Mouse (Mus musculus): ENCODE measurements around the gene Ubl7. TPM values are rescaled to one million over a fixed set of nuclear protein-coding genes. Genes with fewer than 3 reads are reported as not detected.

Gene Ubl7
- total and polyA plus RNA-seq, 3 experiments, result 22.7 to 89.6 TPM; not detected in 1

DNA sequence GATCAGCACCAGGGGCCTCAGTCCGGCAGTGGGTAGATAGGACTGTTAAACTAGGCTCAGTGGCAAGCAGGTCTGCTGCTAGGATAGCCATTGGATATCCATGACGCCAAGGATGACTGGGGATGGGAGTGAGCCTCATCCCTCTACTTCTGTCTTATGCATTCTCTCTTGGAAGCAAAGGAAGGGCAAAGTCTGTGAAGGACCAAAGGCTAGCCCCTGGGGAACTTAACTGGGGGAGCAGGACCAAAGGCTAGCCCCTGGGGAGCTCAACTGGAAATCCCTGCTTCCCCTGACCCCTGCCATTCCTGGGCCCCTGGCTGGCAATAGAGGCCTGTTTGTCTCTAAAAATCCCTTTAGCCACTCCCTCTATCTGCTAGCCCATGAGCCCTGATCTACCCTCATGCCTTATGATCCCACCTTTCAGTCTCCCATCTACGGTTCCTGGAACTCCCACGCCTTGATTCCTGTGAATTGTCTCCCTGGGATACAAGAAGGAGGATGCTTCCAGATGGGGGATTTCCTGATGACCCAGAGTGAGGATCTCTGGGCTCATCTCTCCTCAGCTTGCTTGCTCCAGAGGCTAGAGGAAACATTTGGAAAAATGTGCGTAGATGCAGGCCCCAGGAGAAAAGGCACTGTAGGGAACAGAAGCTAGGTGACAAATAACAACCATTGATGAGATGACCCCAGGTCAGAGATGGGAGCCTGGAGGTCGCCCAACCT is 53.9 kb downstream of the Ubl7 start:
- Histone ChIP-seq H3K36me3 (ENCODE audit: control insufficient read depth in 1 of 2, insufficient read depth in 2 of 2, low read length in 2 of 2) (no peaks in the 10 kb centered on the region), H3K79me2 (ENCODE audit: control insufficient read depth, insufficient read depth, low read length, poor library complexity) (no peaks in the 10 kb centered on the region), H3K27ac (ENCODE audit: control insufficient read depth, low read depth, low read length) (no peak overlapping the region), H3K9ac (ENCODE audit: control insufficient read depth, low read depth, low read length, poor library complexity, severe bottlenecking) (no peak overlapping the region), H3K4me3 (ENCODE audit: control insufficient read depth in 1 of 2, insufficient read depth in 1 of 2, low read depth in 2 of 2, low read length in 2 of 2) (no peak overlapping the region), H3K4me1 (ENCODE audit: control insufficient read depth in 1 of 2, insufficient read depth in 2 of 2, low read length in 2 of 2) (no peaks in the 10 kb centered on the region), H3K9me3 (replicated peaks; ENCODE audit: insufficient read depth, low read length) (no peaks in the 10 kb centered on the region), H3K27me3 (ENCODE audit: control insufficient read depth in 1 of 2, insufficient read depth in 2 of 2, low read length in 2 of 2) (peaks cover 0 to 11% of the 10 kb centered on the region in 2 experiments)
- no peak for DNase-seq (ENCODE audit: low read depth, low spot score)
- no peak for TF ChIP-seq USF2 (IDR thresholded peaks at IDR 0.05; ENCODE audit: borderline replicate concordance in 1 of 2, insufficient read depth in 1 of 2, low read depth in 1 of 2, low read length in 2 of 2)
- no peak for TF ChIP-seq CHD2 (IDR thresholded peaks at IDR 0.05; ENCODE audit: low read length)
- TF ChIP-seq UBTF (IDR thresholded peaks at IDR 0.05; ENCODE audit: borderline replicate concordance, insufficient read depth, low read depth, low read length), result no peak
- TF ChIP-seq NRF1 (IDR thresholded peaks at IDR 0.05; ENCODE audit: insufficient read depth, low read depth, low read length, poor library complexity, severe bottlenecking), result no peak
- no peak for TF ChIP-seq RAD21 (IDR thresholded peaks at IDR 0.05; ENCODE audit: low read depth, low read length)
- TF ChIP-seq MEF2A (IDR thresholded peaks at IDR 0.05; ENCODE audit: extremely low read depth, insufficient replicate concordance, low read depth, low read length, poor library complexity, severe bottlenecking), result no peak
- TF ChIP-seq MAX (IDR thresholded peaks at IDR 0.05; ENCODE audit: low read length), result no peak
- TF ChIP-seq GATA1 (IDR thresholded peaks at IDR 0.05; ENCODE audit: low read depth, low read length), result no peak
- no peak for TF ChIP-seq KAT2A (conservative IDR thresholded peaks at IDR 0.05; ENCODE audit: low read depth, low read length)

DNA sequence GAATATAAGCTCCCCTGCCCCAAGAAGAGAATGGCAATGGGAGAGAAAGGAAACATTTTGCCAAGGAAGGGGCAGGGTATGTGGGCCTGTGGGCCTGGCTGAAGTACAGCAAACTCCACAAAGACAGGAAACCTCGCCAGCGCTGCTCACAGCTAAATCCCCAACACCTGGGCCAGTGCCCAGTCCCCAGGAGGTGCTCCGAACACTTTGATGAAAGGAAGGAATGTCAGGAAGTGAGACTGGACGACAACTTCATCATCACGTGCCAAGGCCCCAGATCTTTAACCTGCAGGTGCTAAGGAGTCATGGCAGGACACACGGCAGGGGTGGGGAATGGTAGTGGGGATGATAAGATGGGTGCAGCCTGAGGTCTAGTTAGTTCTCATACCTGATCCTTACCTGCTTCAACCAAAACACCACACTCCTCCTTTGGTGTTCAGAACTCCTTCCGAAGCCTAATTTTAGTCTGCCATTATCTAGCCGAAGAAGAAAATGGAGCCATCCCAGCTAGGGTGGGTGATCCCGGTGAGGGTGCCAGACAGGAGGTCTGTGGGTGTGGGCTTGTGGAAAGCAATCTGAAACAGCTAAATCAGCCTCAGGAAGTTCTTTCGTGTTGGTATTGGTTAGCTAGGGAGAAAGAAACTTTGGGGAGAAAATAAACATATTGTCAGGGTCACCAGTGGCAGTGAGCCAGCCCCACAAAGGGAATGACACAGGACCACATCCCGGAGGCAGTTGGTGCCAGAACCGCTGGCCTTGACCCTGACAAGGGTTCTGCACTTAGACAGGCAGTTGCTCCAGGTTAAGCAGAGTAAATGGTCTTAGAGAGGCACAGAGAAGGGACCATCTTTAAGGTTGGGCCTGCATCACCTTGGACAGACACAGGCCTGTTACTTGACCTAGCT is 54.8 kb downstream of the Ubl7 start:
- H3K27me3 ChIP-seq (ENCODE audit: control insufficient read depth in 1 of 2, insufficient read depth in 2 of 2, low read length in 2 of 2), result peaks cover 0 to 9% of the 10 kb centered on the region in 2 experiments

More for the DNA sequence above, 54.8 kb downstream of the Ubl7 start:
- TF ChIP-seq RAD21 (IDR thresholded peaks at IDR 0.05; ENCODE audit: low read depth, low read length) (no peak), USF1 (IDR thresholded peaks at IDR 0.05; ENCODE audit: low read depth, low read length) (no peak), ZC3H11A (IDR thresholded peaks at IDR 0.05; ENCODE audit: low read depth, low read length) (no peak), MXI1 (IDR thresholded peaks at IDR 0.05; ENCODE audit: low read depth, low read length) (no peak), BHLHE40 (IDR thresholded peaks at IDR 0.05; ENCODE audit: borderline replicate concordance, low read depth, low read length) (no peak), GATA1 (IDR thresholded peaks at IDR 0.05; ENCODE audit: low read depth, low read length) (no peak), ZKSCAN1 (IDR thresholded peaks at IDR 0.05; ENCODE audit: low read depth, low read length) (no peak), MAFK (IDR thresholded peaks at IDR 0.05; ENCODE audit: borderline replicate concordance, low read depth, low read length) (no peak), TBP (IDR thresholded peaks at IDR 0.05; ENCODE audit: low read depth, low read length) (no peak), EP300 (IDR thresholded peaks at IDR 0.05; ENCODE audit: low read depth in 1 of 2, low read length in 2 of 2) (no peak), CHD2 (IDR thresholded peaks at IDR 0.05; ENCODE audit: low read length) (no peak), RCOR1 (IDR thresholded peaks at IDR 0.05; ENCODE audit: low read depth, low read length) (no peak), ZNF384 (IDR thresholded peaks at IDR 0.05; ENCODE audit: low read depth, low read length) (no peak), JUND (IDR thresholded peaks at IDR 0.05; ENCODE audit: low read depth, low read length) (no peak), MYB (IDR thresholded peaks at IDR 0.05; ENCODE audit: low read depth, low read length) (no peak), MYC (IDR thresholded peaks at IDR 0.05; ENCODE audit: low read depth, low read length) (no peak), ELF1 (IDR thresholded peaks at IDR 0.05; ENCODE audit: low read depth, low read length) (no peak), POLR2A (IDR thresholded peaks at IDR 0.05; ENCODE audit: control insufficient read depth in 1 of 2, insufficient read depth in 1 of 2, low read depth in 1 of 2, low read length in 2 of 2, poor library complexity in 1 of 2) (no peak), E2F4 (IDR thresholded peaks at IDR 0.05; ENCODE audit: borderline replicate concordance, low read depth, low read length) (no peak)
- no peak overlapping the region for H3K4me3 ChIP-seq (ENCODE audit: control insufficient read depth in 1 of 2, insufficient read depth in 1 of 2, low read depth in 2 of 2, low read length in 2 of 2)
- H3K4me1 ChIP-seq (ENCODE audit: control insufficient read depth in 1 of 2, insufficient read depth in 2 of 2, low read length in 2 of 2), result no peaks in the 10 kb centered on the region
- no peak for DNase-seq (ENCODE audit: low read depth, low spot score)
- no peaks in the 10 kb centered on the region for H3K9me3 ChIP-seq (replicated peaks; ENCODE audit: insufficient read depth, low read length)
- no peak overlapping the region for H3K27ac ChIP-seq (ENCODE audit: control insufficient read depth, low read depth, low read length)
- no peaks in the 10 kb centered on the region for H3K79me2 ChIP-seq (ENCODE audit: control insufficient read depth, insufficient read depth, low read length, poor library complexity)
- no peak overlapping the region for H3K9ac ChIP-seq (ENCODE audit: control insufficient read depth, low read depth, low read length, poor library complexity, severe bottlenecking)
- H3K36me3 ChIP-seq (ENCODE audit: control insufficient read depth in 1 of 2, insufficient read depth in 2 of 2, low read length in 2 of 2), result no peaks in the 10 kb centered on the region

All from MEL (cell line).